Mouse (Mus musculus) c-Kit-positive CD71-positive TER-119-positive erythroid progenitor cells, embryonic 14.5 days (primary cell): ENCODE measurements around the gene Pitx1.

ENCODE experiments used
- DNase-seq: peaks from one replicate; pipeline ENCODE4 v3.0.0-alpha.2; 2013; ENCODE audit warnings: low spot score

Gene Pitx1

GRCm38 (mm10) chr13:55830833-55831721, 4.9 kb downstream of the Pitx1 start:
- no peak for DNase-seq

GRCm38 (mm10) chr13:55830081-55830832, 5.7 kb downstream of the Pitx1 start:
- DNase-seq = no peak

GRCm38 (mm10) chr13:55829018-55829655, 6.9 kb downstream of the Pitx1 start:
- DNase-seq = no peak

- no peak for DNase-seq
These were observed 7.6 kb downstream of the Pitx1 start for GRCm38 (mm10) chr13:55828141-55829017.

- DNase-seq = no peak
These were observed 8.3 kb downstream of the Pitx1 start for GRCm38 (mm10) chr13:55827679-55828140.

GRCm38 (mm10) chr13:55826796-55827678, 9.0 kb downstream of the Pitx1 start:
- DNase-seq = no peak

- DNase-seq = no peak
These were observed 9.9 kb downstream of the Pitx1 start for GRCm38 (mm10) chr13:55826008-55826671.

GRCm38 (mm10) chr13:55825245-55825681, 10.7 kb downstream of the Pitx1 start:
- DNase-seq = no peak

- no peak for DNase-seq
These were observed 11.6 kb downstream of the Pitx1 start for GRCm38 (mm10) chr13:55824151-55824945.

- DNase-seq = no peak
These were observed 13.5 kb downstream of the Pitx1 start for GRCm38 (mm10) chr13:55822499-55822898.

GRCm38 (mm10) chr13:55814834-55815233, 21.2 kb downstream of the Pitx1 start:
- no peak for DNase-seq

GRCm38 (mm10) chr13:55813490-55814016, 22.4 kb downstream of the Pitx1 start:
- no peak for DNase-seq

- DNase-seq = no peak
These were observed 25.0 kb downstream of the Pitx1 start for GRCm38 (mm10) chr13:55810947-55811346.

GRCm38 (mm10) chr13:55809707-55810106, 26.3 kb downstream of the Pitx1 start:
- no peak for DNase-seq

GRCm38 (mm10) chr13:55809041-55809623, 26.9 kb downstream of the Pitx1 start:
- no peak for DNase-seq

- DNase-seq = no peak
These were observed 32.0 kb downstream of the Pitx1 start for GRCm38 (mm10) chr13:55803973-55804372.

GRCm38 (mm10) chr13:55801246-55801645, 34.7 kb downstream of the Pitx1 start:
- DNase-seq = no peak

- DNase-seq = no peak
These were observed 49.9 kb downstream of the Pitx1 start for GRCm38 (mm10) chr13:55786120-55786519.
